Mouse (Mus musculus) urinary bladder, postnatal 4 days (tissue): ENCODE measurements around the gene Actr2.
A peak's percentile ranks its signal among the peaks of the same experiment; 100 is the strongest.
"Not testable (repeated sequence)": the region's sequence is repeated elsewhere in the genome, so short reads cannot be mapped to it uniquely, and the experiment has no call there.

Source experiments
- DNase-seq, 2 experiments: peaks; one replicate each; pipeline ENCODE4 v3.0.0; 2021 to 2022; ENCODE audit warnings: low spot score in 2 of 2

Actr2 gene

GRCm38 (mm10) chr11:20112741-20113480, at the start of gene Actr2:
Actr2 (minus strand) TSS chr11:20112913.
- peak; percentile 97 to 98 for DNase-seq

GRCm38 (mm10) chr11:20158879-20159278, 46.2 kb upstream of the Actr2 start:
- no peak for DNase-seq

GRCm38 (mm10) chr11:20153542-20153941, 40.8 kb upstream of the Actr2 start:
- DNase-seq: not testable (repeated sequence)

- no peak for DNase-seq
Measured at GRCm38 (mm10) chr11:20152107-20152901, 39.6 kb upstream of the Actr2 start.

- no peak for DNase-seq
Measured at GRCm38 (mm10) chr11:20151290-20151689, 38.6 kb upstream of the Actr2 start.

GRCm38 (mm10) chr11:20149936-20150335, 37.2 kb upstream of the Actr2 start:
- no peak for DNase-seq

- no peak for DNase-seq
Measured at GRCm38 (mm10) chr11:20145383-20145782, 32.7 kb upstream of the Actr2 start.

- DNase-seq: no peak
Measured at GRCm38 (mm10) chr11:20144536-20145263, 32.0 kb upstream of the Actr2 start.

GRCm38 (mm10) chr11:20143687-20144086, 31.0 kb upstream of the Actr2 start:
- DNase-seq: not testable (repeated sequence)

GRCm38 (mm10) chr11:20142516-20142915, 29.8 kb upstream of the Actr2 start:
- no peak for DNase-seq

GRCm38 (mm10) chr11:20140286-20140685, 27.6 kb upstream of the Actr2 start:
- no peak for DNase-seq

GRCm38 (mm10) chr11:20139711-20140110, 27.0 kb upstream of the Actr2 start:
- no peak for DNase-seq

GRCm38 (mm10) chr11:20138498-20139208, 25.9 kb upstream of the Actr2 start:
- DNase-seq: no peak

GRCm38 (mm10) chr11:20137872-20138271, 25.2 kb upstream of the Actr2 start:
- no peak for DNase-seq

- no peak for DNase-seq
Measured at GRCm38 (mm10) chr11:20136314-20136713, 23.6 kb upstream of the Actr2 start.

GRCm38 (mm10) chr11:20134869-20135268, 22.2 kb upstream of the Actr2 start:
- DNase-seq: not testable (repeated sequence)

- DNase-seq: no peak
Measured at GRCm38 (mm10) chr11:20133721-20134120, 21.0 kb upstream of the Actr2 start.

- peak; percentile 64 to 77 for DNase-seq
Measured at GRCm38 (mm10) chr11:20132955-20133562, 20.3 kb upstream of the Actr2 start.

- no peak for DNase-seq
Measured at GRCm38 (mm10) chr11:20126673-20127516, 14.2 kb upstream of the Actr2 start.

- no peak for DNase-seq
Measured at GRCm38 (mm10) chr11:20125423-20125822, 12.7 kb upstream of the Actr2 start.
